Mouse (Mus musculus) heart, adult 8-10 months (tissue): Measurements from ENCODE around the gene Ss18l2. TPM values are rescaled to one million over a fixed set of nuclear protein-coding genes. Genes with fewer than 3 reads are reported as not detected.

Source experiments
- DNase-seq: peaks from one replicate; pipeline ENCODE4 v3.0.0; 2022; ENCODE audit warnings: low spot score
- total RNA-seq, 4 experiments: library from RNA; stranded (reverse); gene quantifications; 2 replicates each; pipeline ENCODE4 v1.2.4; 2022

Ss18l2 gene
- 100 to 1,000 TPM; 138 to 143 (median 139) TPM for total RNA-seq

DNA sequence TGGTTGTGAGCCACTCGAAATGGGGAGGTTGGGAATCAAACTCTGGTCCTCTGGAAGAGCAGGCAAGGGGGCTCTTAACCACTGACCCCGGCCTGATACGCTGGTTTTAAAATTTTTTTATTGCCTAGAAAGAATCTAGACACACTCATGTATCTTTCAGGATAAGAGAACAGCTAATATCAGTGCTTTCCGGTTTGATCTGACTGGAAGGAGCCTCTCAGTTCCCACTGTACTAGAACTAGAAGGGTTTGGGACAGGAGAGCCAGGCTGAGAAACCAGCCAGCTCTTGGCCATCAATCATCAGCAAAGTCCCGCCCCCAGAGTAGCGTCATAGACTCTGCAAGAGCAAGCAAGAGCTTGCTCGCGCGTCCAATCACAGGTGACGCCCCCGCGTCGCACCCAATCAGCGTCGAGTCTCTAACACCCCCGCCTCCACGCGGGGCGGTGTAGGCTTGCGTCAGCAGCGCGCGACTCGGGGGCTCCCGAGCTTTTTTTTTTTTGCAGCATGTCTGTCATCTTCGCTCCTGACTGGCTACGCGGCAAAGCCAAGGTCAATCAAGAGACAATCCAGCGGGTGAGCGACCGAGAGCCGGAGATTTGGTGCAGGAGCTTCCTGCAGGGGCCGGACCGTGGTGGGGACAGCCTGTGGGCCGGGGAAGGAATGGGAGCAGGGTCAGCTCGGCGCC, at the start of gene Ss18l2:
Ss18l2 (plus strand) TSS at position 432 of the 686 bp plus-strand sequence.
- DNase-seq = peak; percentile 99

DNA sequence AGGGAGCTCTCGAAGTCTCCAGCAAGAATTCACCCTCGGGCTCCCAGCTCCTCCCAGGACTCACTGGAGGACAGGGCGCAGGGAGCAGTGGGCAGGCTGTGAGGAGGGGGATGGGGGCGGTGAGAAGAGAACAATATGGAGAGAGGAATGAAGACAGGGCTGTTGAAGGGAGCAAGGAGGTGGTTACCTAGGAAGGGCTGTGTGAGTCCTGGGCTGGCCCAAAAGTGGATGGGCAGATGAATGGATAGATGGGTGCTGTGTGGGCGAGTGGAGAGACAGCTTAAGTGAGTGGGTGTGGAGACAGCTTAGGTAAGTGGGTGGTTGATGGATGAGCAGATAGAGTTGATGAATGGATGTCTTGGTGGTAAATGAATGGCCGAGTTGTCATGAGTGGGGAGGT, 46.7 kb upstream of the Ss18l2 start:
- no peak for DNase-seq

DNA sequence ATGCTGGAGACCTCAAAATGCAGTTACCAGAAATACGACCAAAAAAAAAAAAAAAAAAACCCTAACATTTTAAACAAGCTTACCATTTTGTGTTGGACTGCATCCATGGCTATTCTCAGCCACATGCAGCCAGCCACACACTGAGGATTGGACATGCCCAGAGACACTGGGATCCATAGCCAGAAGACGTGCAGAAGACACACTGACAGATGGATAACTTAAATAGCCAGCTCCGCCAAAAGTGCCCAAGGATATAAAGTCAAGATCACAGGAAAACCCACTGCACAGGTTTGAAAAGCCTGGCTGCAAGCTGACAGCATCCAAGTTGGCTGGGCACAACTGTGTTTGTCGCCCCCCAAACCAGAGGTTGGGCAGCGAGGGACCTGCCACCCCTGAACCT, 46.0 kb upstream of the Ss18l2 start:
- no peak for DNase-seq

DNA sequence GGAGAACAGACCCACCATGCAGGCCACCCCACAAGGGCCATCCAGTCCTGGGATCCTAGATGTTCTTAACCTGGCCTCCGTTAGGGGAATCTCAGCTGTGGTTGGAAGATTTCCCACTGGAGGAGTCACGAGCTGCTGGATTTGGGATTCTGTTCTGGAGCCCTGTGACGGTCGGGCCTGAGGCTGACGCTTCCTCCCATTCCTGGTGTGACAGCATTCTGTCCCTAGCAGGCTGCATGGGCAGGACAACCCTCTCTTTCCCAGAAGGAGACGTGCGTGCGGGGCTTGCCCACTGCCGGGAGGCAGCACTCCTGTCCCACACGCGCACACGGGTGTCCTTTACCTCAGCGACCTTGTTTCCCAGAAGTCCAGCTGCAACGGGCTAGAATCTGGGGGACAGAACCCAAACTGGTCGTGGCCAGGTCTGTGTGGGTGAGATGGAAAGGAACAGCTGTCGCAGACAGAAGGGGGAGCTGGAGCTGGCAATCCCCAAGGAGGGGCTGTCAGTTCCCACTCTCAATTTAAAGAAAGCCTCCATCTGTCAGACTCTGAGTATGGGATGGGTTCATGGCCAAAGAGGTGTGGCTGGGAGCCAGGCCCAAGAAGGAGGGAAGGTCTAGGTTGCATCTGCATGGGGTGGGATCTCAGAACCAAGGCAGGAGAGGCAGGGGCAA, 43.0 kb upstream of the Ss18l2 start:
- DNase-seq = no peak

DNA sequence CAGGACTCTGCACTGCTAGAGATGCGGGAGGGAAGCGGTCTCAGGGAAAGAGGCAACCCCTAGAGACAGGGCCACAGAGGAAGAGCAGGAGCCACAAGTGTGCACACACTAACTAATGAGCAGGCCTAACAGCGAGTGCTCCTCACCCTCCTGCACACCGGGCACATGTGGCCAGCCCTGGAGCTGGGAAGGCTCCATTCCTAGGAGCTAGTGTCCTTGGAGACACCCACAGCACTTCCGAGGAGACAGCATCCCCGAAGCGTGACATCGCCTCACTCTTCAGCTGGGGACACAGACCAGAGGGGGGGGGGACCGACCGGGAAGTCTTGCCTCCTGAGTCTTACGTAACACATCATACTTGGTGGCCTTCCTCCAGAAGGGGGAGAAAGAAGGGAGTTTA, 42.3 kb upstream of the Ss18l2 start:
- DNase-seq = no peak

DNA sequence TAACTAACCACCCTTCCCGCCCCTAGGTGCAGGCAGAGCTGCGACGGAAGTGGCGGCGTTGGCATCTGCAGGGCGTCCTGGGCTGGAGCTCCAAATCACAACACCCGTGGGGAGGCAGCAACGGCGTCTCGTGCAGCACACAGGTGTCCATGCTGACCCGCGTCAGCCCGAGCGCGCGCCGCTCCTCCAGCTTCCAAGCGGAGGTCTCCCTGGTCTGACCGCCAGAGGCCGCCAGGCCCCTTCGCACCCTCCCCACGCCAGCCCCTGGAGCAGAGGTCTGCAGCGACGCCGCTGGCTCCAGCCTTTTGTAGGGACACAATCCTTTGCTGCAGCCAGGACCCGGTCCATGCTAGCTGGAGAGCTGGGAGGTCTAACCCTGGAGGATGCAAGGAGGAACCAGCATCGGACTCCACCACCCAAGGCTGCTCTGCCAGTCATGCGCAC, 40.8 kb upstream of the Ss18l2 start:
- peak; percentile 26 for DNase-seq

DNA sequence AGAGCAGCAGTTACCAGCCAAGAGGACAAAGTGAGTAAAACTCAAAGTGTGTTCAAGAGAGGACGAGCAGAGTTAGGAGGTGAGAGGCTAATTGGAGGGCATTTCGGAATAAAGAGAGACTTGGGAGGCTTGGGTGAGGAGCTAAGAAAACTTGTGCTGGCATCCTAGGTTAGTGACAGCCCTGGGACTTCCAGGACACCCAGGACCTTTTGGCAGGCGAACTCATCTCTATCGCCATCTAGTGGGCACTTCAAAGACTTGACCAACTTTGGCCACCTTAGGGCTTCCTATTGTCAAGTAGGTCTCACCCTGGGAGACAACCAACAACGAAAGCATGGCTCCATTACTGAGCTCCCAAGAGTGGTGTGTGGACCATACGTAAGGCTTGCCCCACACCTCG, 38.8 kb upstream of the Ss18l2 start:
- DNase-seq = peak; percentile 63

DNA sequence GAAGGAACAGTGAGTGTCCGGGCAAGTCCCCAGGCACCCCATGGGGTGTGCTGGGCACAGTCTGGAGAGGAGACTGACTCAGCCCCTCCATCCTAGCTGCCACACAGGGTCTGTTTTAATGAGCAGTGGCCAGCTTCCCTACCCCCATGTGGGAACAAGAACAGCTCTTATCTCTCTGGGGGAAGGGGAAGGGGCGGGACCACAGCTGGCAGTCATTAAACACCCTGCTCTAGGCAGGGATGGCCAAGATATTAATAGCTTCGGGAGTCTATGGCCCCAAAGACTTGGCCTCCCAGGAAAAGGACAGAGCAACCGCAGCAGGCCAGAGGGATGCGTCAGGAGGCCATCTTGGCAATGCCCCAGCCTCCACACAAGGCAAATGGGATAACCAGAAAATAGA, 37.8 kb upstream of the Ss18l2 start:
- peak; percentile 59 for DNase-seq

DNA sequence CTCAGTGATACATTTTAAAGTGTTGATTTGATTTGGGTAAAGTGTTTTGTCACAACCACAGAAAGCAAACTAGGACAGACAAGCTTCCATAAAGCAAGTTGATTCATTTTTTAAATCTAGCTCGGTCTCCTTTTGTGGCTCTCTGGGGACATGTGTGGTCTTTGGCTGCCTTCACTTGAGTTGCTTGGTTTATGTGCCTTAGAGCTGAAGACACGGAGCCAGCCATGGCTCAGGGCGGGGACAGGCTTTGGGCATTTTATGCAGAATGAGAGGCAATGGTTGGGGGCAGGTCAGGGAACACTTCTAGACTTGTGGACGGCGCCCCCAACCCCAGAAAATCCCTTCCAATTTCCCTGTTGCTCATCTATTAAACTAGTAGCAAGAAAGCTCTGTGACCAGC, 36.4 kb upstream of the Ss18l2 start:
- no peak for DNase-seq

DNA sequence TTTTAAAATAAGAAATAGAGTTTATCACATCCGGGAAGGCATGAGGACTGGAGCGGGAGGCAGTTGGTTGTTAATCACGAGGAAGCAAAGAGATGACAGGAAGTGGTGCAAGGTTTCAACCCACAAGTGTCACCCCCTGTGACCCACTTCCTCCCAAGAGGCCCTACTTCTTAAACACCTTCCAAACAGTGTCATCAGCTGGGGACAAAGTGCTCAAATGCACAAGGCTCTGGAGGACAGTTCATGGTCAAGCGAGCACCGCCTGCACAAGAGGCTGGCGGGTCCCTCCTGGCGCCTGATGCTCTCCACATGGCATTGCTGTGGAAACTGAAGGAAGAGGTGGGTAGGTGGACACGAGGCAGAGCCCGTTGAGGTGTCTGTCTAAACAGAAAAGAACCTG, 35.1 kb upstream of the Ss18l2 start:
- no peak for DNase-seq

DNA sequence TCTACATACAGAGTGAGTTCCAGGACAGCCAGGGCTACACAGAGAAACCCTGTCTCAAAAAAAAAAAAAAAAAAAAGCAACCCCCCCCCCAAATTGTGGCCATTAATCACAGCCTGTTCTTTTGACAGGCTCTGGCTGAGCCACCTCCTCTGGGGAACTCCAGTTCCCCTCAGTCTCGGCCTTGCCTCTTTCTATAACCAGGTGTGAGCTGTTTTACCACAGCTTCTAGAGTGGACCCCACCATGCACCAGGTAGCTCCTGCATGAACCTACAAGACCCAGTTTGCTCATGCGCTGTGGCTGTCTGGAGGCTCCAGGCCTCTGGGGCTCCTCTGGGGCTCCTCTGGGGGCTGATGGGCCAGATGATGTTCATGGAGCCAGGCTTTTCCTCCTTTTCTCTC, 34.6 kb upstream of the Ss18l2 start:
- DNase-seq = no peak

DNA sequence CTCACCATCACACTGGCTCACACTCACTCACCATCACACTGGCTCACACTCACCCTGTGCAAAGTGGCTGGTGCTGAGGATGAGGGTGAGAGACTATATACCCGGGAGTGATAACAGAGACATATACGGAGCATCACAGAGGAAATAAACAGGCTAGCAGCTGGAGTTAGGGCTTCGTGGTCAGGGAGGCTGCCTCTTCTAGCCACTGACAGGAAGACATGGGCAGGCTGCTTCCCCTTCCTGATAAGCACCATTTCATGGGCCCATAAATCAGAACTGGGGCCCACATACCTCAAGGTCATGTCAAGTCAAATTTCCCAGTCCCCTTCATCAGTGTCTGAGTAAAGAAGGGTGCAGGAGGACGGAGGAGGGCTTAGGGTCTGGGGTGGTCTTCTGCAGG, 33.1 kb upstream of the Ss18l2 start:
- DNase-seq = no peak

DNA sequence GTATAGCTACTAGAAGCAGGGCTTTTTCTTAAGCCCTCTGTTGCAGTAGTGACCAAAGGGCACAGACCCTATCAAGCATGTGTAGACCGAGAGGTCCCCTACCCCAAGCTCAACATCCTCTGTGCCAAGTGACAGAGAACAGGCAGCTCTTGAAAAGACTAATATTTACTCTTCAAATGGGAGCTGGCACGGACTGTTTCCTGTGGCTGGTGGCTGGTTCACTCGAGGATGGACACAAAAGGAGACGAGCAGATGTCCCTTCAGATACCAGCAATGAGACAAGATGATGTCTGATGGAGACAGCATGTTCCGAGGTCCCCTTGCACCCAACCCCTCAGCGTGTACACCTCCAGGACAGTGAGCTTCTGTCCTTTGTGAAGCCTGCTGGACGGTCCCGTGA, 32.7 kb upstream of the Ss18l2 start:
- no peak for DNase-seq

DNA sequence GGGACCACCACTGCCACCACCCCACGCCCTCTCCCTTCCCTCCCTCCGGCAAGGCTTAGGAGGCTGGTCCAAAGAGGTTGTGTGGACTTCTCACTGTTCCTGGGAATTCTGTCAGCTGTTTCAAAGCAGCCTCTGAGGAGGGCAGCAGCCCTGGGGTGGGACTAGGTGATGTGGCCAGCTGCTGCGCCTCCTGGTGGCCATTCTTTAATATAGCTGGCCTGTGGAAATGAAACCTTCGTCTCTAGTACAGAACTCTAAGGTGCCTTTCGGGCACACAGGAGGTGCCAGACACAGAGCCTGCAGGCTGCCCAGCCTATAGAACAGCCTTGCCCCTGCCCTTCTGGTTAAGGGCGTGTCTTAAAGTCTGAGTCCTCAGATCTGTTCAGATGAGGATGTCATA, 30.6 kb upstream of the Ss18l2 start:
- DNase-seq = peak; percentile 42

DNA sequence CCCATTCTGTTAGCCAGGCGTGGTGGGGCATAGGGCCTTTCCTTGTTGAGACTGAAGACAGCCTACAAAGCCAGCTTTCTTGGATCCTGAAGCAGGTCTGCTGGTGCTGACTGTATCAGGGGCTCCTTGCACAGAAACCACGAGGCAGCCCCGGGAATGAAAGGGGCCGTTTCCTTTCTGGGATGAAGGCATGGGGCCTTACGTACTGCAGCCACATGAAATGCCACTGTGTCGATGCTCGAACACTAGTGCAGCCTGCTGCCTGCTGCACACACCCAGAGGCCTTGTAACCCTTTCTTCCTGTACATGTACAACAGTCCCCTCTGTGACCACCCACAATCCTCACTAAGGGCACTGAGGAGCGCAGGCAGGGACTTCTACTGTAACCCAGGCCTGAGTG, 28.9 kb upstream of the Ss18l2 start:
- DNase-seq = no peak

DNA sequence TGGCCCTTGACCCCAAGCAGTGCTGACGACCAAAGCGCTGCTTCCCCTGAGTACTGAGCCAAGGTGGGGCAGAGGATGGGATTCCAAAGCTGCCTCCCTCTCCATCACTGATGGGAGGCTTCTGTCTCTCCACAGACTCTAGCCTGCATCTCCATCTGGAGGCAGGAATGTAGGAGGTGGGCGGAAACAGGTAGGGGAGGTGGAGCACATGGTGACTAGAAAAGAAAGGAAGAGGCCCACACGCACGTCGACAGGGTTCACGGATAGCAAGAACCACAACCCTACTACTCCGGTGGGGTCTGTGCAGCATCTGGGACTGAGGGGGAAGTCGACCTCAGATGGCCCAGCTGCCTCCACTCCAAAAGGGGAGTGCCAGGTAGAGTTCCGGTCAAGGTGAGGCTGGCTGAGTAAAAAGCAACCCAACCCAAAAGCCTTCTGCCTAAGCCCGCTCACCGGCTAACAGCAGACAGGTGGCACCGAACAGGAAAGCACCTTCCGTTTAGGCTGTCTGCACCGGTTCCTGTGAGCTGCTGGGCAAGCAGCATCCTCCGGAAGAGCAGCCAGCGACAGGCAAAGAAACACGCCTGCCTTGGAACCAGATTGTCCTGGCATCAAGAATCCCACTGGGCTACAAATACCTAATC, 28.0 kb upstream of the Ss18l2 start:
- no peak for DNase-seq

DNA sequence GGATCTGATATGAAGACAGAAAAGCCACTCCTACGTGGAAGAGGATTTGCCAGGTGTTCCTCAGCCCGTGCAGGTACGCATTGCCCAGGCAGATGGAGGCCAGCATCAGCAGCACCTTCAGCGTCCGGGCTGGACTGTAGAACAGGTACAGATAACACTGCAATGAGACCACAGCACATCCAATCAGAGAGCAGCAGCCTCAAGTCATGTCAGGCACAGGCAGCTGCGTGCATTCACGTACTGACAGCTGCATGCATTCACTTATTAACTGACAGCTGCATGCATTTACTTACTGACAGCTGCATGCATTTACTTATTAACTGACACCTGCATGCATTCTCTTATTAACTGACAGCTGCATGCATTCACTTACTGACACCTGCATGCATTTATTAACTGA, 25.4 kb upstream of the Ss18l2 start:
- DNase-seq = no peak

DNA sequence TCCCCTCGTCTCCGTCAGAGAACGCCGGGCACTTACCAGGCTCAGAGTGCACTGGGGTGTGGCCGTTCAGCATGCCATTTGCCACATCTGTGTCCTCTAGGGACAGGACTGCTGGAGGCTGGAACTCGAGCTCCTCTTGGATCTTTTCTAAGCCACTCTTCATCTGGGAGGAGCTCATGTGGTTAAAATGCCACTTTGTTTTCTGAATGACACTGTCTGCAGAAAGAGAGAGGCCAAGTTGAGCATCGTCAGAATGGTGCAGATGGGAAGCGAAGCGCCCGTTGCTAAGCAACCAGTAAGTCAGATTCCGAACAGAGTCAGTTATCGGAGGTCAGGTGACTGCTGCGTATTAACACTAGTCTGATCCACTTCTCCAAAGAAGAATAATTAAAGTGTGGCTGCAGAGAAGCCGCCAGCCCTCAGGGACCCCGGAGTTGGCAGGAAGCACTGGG, 19.9 kb upstream of the Ss18l2 start:
- DNase-seq = no peak

DNA sequence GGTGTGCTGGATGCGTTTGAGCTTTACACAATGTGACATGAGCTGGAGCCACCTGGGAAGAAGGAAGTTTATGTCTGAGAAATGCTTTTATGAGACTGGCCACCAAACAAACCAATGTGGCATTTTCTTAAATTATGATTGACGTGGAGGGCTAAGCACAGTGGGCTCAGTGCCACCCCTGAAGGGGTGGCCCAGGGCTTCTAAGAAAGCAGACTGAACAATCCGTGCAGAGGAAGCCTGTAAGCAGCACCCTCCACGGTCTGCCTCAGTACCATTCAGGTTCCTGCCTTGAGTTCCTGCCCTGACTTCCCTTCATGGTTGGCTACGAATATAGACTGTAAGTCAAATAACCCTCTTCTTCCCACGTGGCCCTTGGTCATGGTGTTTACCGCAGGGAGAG, 19.4 kb upstream of the Ss18l2 start:
- no peak for DNase-seq

DNA sequence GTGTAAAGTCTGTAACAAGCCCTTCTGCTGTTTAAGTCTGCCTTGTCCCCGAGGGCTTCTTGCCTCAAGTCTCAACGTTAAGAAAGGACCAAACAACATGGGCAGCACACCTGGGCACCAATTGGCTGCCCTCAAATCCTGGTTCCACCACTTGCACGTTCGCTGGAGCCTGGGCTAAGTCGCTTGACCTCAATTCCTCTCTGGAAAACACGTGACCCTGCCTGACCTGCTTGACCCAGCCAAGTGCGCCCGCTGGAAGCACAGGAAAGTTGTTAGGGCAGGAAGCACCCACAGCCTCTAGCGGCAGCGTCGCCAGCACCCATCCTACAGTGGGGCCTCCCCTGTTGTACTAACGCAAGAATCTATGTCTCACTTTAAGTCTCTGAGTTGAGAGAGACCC, 15.4 kb upstream of the Ss18l2 start:
- no peak for DNase-seq

DNA sequence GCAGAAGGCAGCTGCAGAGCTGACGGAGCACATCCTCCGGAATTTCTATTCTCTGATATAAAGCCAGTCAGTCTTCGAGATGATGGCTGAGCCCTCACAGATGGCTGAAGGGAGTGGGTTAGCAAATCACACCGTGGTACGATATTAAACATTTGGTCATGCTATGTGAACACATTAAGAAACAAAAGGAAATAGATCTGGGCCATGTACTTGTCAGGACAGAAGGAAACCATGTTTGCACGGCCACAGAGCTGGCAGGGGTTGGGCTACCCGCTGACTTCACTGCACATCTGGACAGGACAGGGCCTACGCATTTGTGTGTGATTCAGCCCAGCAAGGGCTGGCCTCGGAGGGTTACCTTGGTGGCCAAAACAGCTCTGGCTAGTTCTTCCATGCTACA, 13.5 kb upstream of the Ss18l2 start:
- no peak for DNase-seq

DNA sequence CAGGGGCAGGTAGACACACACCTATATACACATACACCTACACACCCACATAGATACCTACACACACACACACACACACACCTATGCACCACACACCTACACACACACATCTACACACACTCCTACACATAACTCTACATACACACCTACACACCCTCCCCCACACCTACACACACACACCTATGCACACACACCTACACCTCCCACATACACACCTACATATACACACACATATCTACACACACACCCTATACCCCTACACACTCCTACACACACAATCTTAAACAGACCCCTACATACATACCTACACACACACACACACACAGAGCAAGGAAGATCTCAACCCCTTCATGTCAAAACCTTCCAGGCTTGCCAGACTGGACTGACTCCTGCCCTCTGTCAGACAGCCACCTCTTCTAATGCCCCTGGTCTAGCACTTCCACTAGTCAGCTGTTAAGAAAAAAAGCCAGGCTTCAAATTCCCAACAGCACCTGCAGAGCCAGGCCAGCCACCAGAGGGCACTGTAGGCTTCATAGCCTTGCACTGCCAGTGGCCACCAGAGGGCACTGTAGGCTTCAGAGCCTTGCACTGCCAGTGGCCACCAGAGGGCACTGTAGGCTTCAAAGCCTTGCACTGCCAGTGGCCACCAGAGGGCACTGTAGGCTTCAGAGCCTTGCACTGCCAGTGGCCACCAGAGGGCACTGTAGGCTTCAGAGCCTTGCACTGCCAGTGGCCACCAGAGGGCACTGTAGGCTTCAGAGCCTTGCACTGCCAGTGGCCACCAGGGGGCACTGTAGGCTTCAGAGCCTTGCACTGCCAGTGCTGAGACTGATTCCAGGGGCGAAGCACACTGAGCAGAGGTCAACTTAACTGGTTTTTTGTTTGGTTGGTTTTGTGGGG, 12.7 kb upstream of the Ss18l2 start:
- DNase-seq = peak; percentile 44
